Mouse (Mus musculus): ENCODE results near the gene Rora.

The Rora gene

DNA sequence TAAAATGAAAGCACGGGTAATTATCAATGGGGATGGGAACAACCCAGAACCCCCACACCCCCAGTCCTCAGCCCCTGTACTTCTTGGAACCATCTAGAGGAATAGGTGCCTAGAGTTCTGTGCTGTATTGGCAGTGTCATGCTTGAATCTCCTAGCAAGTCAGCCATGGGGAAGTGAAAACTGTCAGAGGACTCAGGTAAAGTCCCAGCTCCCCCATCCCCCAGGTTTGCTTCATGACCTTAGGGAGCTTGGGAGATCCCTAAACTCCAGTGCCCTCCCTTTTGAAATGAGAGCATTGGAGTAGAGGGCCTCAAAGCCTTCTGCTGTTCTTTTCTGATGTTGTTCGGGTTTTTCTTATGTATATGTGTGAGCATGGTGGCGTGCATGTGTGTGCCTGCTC is 294.6 kb downstream of the Rora start:
- DNase-seq (ENCODE audit: extremely low read depth, low read depth) = no peak

GRCm38 (mm10) chr9:68956210-68956874 is 302.8 kb downstream of the Rora start:
- no peak for DNase-seq (ENCODE audit: extremely low read depth, low read depth)

DNA sequence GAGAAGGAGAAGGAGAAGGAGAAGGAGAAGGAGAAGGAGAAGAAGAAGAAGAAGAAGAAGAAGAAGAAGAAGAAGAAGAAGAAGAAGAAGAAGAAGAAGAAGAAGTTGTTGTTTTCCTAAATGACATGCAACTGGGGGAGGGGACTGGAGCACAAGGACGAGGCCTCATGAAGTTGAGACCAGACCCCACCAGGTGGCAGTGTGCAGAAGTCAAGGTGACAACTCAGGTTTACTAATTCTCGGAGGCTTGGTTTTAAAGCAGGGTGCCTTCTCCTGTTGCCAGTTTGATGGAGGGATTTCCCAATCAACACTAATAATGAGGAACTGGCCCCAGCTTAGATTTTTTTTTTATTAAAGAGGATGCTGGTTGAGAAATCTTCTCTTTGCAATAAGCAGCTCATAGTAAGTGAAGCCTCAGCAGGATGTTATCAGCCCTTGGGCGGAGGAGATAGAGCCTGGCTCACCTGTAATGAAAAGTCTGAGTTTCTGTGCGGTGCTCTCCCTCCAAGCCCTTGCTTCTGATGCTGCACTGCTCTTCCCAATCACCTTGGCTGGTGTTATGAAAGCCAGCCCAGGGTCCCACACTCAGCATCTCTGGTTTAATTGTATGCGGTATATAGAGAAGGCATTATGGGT is 303.5 kb downstream of the Rora start:
- DNase-seq (ENCODE audit: extremely low read depth, low read depth) = no peak

- no peak for DNase-seq (ENCODE audit: extremely low read depth, low read depth)
These were observed 304.2 kb downstream of the Rora start for GRCm38 (mm10) chr9:68957793-68958192.

- no peak for DNase-seq (ENCODE audit: extremely low read depth, low read depth)
These were observed 305.3 kb downstream of the Rora start for GRCm38 (mm10) chr9:68958919-68959318.

DNA sequence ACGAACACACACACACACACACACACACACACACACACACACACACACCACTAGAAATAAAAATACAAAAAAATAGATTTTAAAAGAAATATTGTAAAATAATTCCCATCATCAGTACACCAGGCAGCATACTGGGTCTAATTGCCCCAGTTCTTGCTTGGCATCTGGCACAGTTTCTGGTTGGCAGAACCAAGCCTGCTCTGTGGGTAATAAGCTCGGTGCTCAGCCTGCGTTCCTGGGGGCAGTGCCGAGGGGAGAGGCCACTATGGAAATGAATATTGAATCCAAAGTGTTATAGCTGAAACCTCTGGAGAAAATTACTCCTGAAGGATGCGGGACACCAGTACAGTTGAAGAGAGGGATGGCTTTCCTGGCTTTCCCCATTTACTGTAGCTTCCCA is 310.3 kb downstream of the Rora start:
- DNase-seq (ENCODE audit: extremely low read depth, low read depth) = no peak

DNA sequence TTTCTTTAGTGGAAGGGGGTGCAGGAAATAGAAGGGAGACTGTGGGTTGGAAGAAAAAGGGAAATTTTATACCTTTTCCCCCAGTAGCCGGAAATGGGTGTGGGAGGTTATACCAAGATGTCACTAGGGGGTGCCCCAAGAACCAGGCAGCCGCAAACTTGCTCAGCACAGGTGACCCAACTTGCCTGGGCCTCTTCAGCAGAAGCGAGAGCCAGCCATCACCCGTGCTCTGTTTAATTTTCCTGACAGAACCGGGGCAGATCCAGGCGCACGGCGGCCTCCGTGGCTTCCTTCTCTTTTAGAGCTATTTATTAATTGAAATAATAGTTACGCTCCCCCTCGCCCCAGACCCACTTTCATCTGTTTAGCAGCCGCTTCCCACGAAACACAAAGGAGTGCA is 313.0 kb downstream of the Rora start:
- DNase-seq (ENCODE audit: extremely low read depth, low read depth) = no peak

- no peak for DNase-seq (ENCODE audit: extremely low read depth, low read depth)
These were observed 316.5 kb downstream of the Rora start for GRCm38 (mm10) chr9:68970074-68970473.

DNA sequence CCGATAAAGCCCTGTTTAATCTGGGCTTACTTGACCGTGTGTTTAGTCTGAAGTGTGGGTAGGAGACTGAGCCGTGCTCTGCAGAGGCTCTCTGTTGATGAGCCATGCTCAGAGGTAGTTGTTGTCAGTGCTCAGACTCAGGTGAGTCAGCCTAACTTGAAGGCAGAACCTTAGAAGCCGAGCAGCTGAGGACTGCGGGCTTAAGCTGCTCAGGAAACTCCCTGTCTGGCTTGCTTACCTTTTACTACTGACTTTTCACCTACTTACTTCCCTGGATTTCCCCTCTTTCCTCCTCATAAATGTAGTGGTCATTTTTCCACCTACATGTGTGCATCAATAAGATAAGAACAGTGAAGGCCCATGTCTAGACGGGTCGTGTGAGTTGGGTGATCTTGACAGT is 318.7 kb downstream of the Rora start:
- no peak for DNase-seq (ENCODE audit: extremely low read depth, low read depth)

GRCm38 (mm10) chr9:68974517-68974916 is 320.9 kb downstream of the Rora start:
- no peak for DNase-seq (ENCODE audit: extremely low read depth, low read depth)

DNA sequence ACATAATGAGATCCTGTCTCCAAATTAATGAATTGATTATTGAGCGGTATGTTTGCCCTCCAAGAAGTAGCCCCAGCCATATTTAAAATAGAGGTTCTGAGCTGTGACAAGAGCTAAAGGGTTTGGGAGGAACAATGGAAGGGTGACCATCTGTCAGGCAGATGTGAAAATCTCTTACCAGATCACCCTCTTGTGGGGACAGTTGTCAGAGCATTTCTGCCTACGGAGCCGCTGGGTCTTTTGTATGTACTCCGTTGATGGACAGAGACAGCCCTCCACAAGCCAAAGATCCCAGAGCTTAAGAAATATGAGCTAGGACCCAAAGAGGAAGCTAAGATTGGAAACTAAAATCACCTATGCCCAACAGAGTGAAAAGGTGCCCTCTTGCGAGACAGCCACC is 322.6 kb downstream of the Rora start:
- no peak for DNase-seq (ENCODE audit: extremely low read depth, low read depth)

GRCm38 (mm10) chr9:68976851-68977250 is 323.3 kb downstream of the Rora start:
- DNase-seq (ENCODE audit: extremely low read depth, low read depth) = no peak

GRCm38 (mm10) chr9:68978656-68979055 is 325.1 kb downstream of the Rora start:
- no peak for DNase-seq (ENCODE audit: extremely low read depth, low read depth)

DNA sequence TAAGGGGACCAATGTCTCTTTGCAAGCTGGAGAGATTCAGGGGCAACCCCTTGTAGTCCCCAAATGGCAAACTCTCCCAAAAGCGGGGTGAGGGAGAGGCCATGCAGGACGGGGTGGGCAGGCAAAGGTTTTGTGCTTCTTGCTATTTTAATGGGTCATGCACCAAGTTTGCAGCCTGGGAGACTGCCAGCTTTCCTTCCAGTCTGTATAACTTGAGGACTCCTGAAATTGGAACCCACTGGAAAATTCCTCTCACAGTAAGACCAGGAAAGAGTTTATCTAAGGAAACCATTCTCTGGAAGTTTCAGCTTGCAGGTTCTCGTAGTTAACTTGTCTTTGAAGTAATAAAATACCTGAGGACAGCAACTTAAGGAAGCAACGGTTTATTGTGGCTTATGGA is 326.5 kb downstream of the Rora start:
- DNase-seq (ENCODE audit: extremely low read depth, low read depth) = no peak

DNA sequence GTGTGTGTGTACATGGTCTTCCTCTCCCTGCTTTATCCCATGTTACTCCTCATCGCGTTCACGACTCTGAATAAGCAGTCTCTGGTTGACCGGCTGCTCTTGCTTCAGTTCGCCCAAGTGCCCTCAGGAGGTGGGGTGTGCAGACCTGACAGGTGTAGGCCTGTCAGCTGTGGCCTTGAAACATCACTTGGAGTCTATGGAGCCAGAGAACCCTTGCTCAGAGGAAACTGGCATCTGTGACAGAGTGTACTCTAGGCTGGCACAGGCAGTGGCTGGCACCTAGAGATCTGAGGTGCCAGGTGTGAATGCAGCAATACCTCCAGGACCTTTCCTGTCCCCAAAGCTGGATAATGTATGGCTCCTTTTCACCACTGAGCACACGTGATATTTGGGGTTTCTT is 331.5 kb downstream of the Rora start:
- DNase-seq (ENCODE audit: extremely low read depth, low read depth) = no peak

GRCm38 (mm10) chr9:68985796-68986195 is 332.2 kb downstream of the Rora start:
- no peak for DNase-seq (ENCODE audit: extremely low read depth, low read depth)

- no peak for DNase-seq (ENCODE audit: extremely low read depth, low read depth)
These were observed 333.9 kb downstream of the Rora start for GRCm38 (mm10) chr9:68987290-68988042.

- no peak for DNase-seq (ENCODE audit: extremely low read depth, low read depth)
These were observed 334.8 kb downstream of the Rora start for GRCm38 (mm10) chr9:68988162-68988911.

DNA sequence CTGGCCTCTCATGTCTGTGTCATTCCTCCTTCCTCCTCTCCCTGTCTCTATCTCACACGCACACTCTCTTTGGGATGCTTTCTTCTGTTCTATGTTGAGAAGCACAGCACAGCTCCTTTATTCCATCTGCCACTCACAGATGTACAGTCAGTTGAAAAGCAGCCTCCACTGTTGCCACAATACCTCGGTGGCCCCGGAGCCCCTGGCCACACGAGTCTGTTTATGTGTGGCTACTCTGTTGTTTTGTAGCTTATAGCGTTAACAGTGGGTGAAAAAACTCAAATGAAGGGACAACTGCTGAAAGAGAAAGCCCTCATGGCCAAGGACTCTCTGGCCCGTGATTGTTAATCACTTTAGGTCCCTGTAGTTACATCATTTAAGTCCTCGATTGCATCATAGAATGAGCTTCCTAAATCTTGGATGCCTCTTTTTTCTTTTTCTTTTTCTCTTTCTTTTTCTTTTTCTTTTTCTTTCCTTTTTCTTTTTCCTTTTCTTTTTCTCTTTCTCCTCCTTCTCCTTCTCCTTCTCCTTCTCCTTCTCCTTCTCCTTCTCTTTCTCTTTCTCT is 336.4 kb downstream of the Rora start:
- DNase-seq (ENCODE audit: extremely low read depth, low read depth) = no peak

DNA sequence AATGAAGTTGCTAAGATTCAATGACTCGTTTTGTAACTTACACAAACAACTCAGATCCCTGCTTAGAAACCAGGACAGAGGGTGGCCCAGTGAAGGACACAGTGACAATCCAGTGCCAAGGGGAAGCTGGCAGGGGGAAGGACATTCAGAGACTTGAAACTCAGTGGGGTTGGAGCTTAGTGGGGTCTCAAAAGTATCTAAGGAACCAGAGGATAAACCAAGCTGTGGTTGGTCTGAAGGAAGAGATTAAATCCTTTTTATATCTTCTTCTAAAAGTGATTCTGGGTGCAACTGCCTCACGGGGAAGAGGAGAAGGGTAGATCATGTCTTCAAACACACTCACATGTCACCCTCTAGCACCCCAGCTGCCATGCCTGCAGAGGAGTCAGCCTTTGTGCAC is 340.3 kb downstream of the Rora start:
- DNase-seq (ENCODE audit: extremely low read depth, low read depth) = no peak

- no peak for DNase-seq (ENCODE audit: extremely low read depth, low read depth)
These were observed 345.4 kb downstream of the Rora start for GRCm38 (mm10) chr9:68998961-68999360.

- DNase-seq (ENCODE audit: extremely low read depth, low read depth) = no peak
These were observed 350.9 kb downstream of the Rora start for GRCm38 (mm10) chr9:69004514-69004913.
